Mouse (Mus musculus) stomach, embryonic 14.5 days (tissue): ENCODE results near the gene Slc5a11. TPM values are rescaled to one million over a fixed set of nuclear protein-coding genes. Genes with fewer than 3 reads are reported as not detected.

Source experiments
- ATAC-seq: fragments of 200-750 bp; cut with Nextera tagmentation; 2 replicates; pipeline ENCODE4 v1.8.0; 2017; ENCODE audit warnings: low read depth, moderate TSS enrichment; ENCODE audit not compliant: insufficient number of reproducible peaks, insufficient read depth, low FRiP score
- H3K27ac ChIP-seq: fragments of 300-500 bp; sonication (generic); 2 replicates; pipeline ENCODE4 v1.5.1; 2014; ENCODE audit warnings: mild to moderate bottlenecking, low read length, moderate library complexity, mixed read lengths
- H3K27me3 ChIP-seq: fragments of 300-500 bp; sonication (generic); 2 replicates; pipeline ENCODE4 v1.6.1; 2014; ENCODE audit warnings: low read length, control low read depth, mixed read lengths; ENCODE audit not compliant: control insufficient read depth, insufficient read depth
- H3K36me3 ChIP-seq: fragments of 300-500 bp; sonication (generic); 2 replicates; pipeline ENCODE4 v1.6.1; 2014; ENCODE audit warnings: mild to moderate bottlenecking, control low read depth, low read length, moderate library complexity, mixed read lengths; ENCODE audit not compliant: control insufficient read depth, insufficient read depth
- H3K4me1 ChIP-seq: fragments of 300-500 bp; sonication (generic); 2 replicates; pipeline ENCODE4 v1.6.1; 2014; ENCODE audit warnings: low read length, control low read depth, mixed read lengths; ENCODE audit not compliant: control insufficient read depth, insufficient read depth
- H3K4me2 ChIP-seq: fragments of 300-500 bp; sonication (generic); replicated peaks from 2 replicates; pipeline ENCODE4 v1.6.1; 2014; ENCODE audit warnings: low read depth, low read length, control low read depth
- H3K4me3 ChIP-seq: fragments of 300-500 bp; sonication (generic); 2 replicates; pipeline ENCODE4 v1.5.1; 2014; ENCODE audit warnings: low read depth, low read length, control low read depth
- H3K9ac ChIP-seq: fragments of 300-500 bp; sonication (generic); replicated peaks from 2 replicates; pipeline ENCODE4 v1.6.1; 2014; ENCODE audit warnings: low read depth, mild to moderate bottlenecking, control low read depth, low read length, moderate library complexity, mixed read lengths
- H3K9me3 ChIP-seq: fragments of 300-500 bp; sonication (generic); 2 replicates; pipeline ENCODE4 v1.6.1; 2016; ENCODE audit warnings: low read depth, low read length, control low read depth; ENCODE audit not compliant: control insufficient read depth
- WGBS: fragments of 180-500 bp; shearing (Covaris S2); extraction: QIAGEN DNeasy Blood & Tissue Kit; methylation state at CpG from one replicate; pipeline ENCODE4 v1.1.7; 2014; 5-methylcytosine and 5-hydroxymethylcytosine counted together
- polyA plus RNA-seq: library from polyadenylated mRNA; unstranded; fragments of >200 nt; fragmentation: Nextera tagmentation; extraction: Ambion mirVana; gene quantifications from 2 replicates; pipeline ENCODE4 v1.2.1, GENCODE M21; 2014

The Slc5a11 gene
- polyA plus RNA-seq, 1 experiment from 2014 or later = 0.20 TPM

- H3K4me2 ChIP-seq = no peak overlapping the region
- no peaks in the 10 kb centered on the region for H3K4me1 ChIP-seq
- H3K27ac ChIP-seq = no peak overlapping the region
- peaks cover 50% of the 10 kb centered on the region for H3K36me3 ChIP-seq
- H3K9ac ChIP-seq = no peak overlapping the region
- no peaks in the 10 kb centered on the region for H3K27me3 ChIP-seq
- H3K4me3 ChIP-seq = no peak overlapping the region
- 88% methylated on average over 7 of the region's 7 CpGs for WGBS
- H3K9me3 ChIP-seq = no peaks in the 10 kb centered on the region
- ATAC-seq = no peak
Observed at GRCm38 (mm10) chr7:123295423-123295822, 80.8 kb downstream of the Slc5a11 start.

GRCm38 (mm10) chr7:123296097-123296496 is 81.5 kb downstream of the Slc5a11 start:
- 92% methylated on average over 6 of the region's 6 CpGs for WGBS
- Histone ChIP-seq H3K27ac (no peak overlapping the region), H3K4me1 (no peaks in the 10 kb centered on the region), H3K9ac (no peak overlapping the region), H3K4me3 (no peak overlapping the region), H3K4me2 (no peak overlapping the region), H3K36me3 (peaks cover 48% of the 10 kb centered on the region), H3K27me3 (no peaks in the 10 kb centered on the region), H3K9me3 (no peaks in the 10 kb centered on the region)
- no peak for ATAC-seq

GRCm38 (mm10) chr7:123298225-123298624 is 83.6 kb downstream of the Slc5a11 start:
- WGBS = 64% methylated on average over 3 of the region's 3 CpGs
- no peak overlapping the region for H3K27ac ChIP-seq
- no peak overlapping the region for H3K4me2 ChIP-seq
- H3K36me3 ChIP-seq = peaks cover 39% of the 10 kb centered on the region; the same call in 1 of the 2 replicates
- no peak for ATAC-seq
- H3K4me3 ChIP-seq = no peak overlapping the region
- H3K4me1 ChIP-seq = no peaks in the 10 kb centered on the region
- no peaks in the 10 kb centered on the region for H3K9me3 ChIP-seq
- no peaks in the 10 kb centered on the region for H3K27me3 ChIP-seq
- no peak overlapping the region for H3K9ac ChIP-seq

- Histone ChIP-seq H3K4me1 (no peaks in the 10 kb centered on the region), H3K4me2 (no peak overlapping the region), H3K4me3 (no peak overlapping the region), H3K9ac (no peak overlapping the region), H3K9me3 (no peaks in the 10 kb centered on the region), H3K36me3 (peaks cover 36% of the 10 kb centered on the region), H3K27me3 (no peaks in the 10 kb centered on the region), H3K27ac (no peak overlapping the region)
- ATAC-seq = no peak
- WGBS = 82% methylated on average over 3 of the region's 3 CpGs
Observed at GRCm38 (mm10) chr7:123300258-123300657, 85.7 kb downstream of the Slc5a11 start.

- H3K36me3 ChIP-seq = peaks cover 31% of the 10 kb centered on the region
- no peaks in the 10 kb centered on the region for H3K27me3 ChIP-seq
- no peak overlapping the region for H3K27ac ChIP-seq
- ATAC-seq = no peak
- H3K4me3 ChIP-seq = no peak overlapping the region
- H3K4me2 ChIP-seq = no peak overlapping the region
- H3K9me3 ChIP-seq = no peaks in the 10 kb centered on the region
- no peak overlapping the region for H3K9ac ChIP-seq
- 89% methylated on average over 2 of the region's 2 CpGs for WGBS
- H3K4me1 ChIP-seq = no peaks in the 10 kb centered on the region
Observed at GRCm38 (mm10) chr7:123305397-123305796, 90.8 kb downstream of the Slc5a11 start.

- WGBS = 93% methylated on average over 8 of the region's 8 CpGs
Observed at GRCm38 (mm10) chr7:123307236-123307635, 92.7 kb downstream of the Slc5a11 start.

GRCm38 (mm10) chr7:123307887-123308558 is 93.4 kb downstream of the Slc5a11 start:
- H3K9me3 ChIP-seq = no peaks in the 10 kb centered on the region
- no peak for ATAC-seq
- H3K4me3 ChIP-seq = no peak overlapping the region
- no peak overlapping the region for H3K27ac ChIP-seq
- H3K27me3 ChIP-seq = no peaks in the 10 kb centered on the region
- 96% methylated on average over 4 of the region's 4 CpGs for whole genome bisulfite sequencing
- no peak overlapping the region for H3K4me2 ChIP-seq
- H3K9ac ChIP-seq = no peak overlapping the region
- H3K4me1 ChIP-seq = no peaks in the 10 kb centered on the region
- peaks cover 43% of the 10 kb centered on the region for H3K36me3 ChIP-seq

More at GRCm38 (mm10) chr7:123307236-123307635, 92.7 kb downstream of the Slc5a11 start:
- Histone ChIP-seq H3K36me3 (peaks cover 42% of the 10 kb centered on the region), H3K4me3 (no peak overlapping the region), H3K27me3 (no peaks in the 10 kb centered on the region), H3K27ac (no peak overlapping the region), H3K9me3 (no peaks in the 10 kb centered on the region), H3K4me2 (no peak overlapping the region), H3K9ac (no peak overlapping the region), H3K4me1 (no peaks in the 10 kb centered on the region)
- ATAC-seq = no peak

- WGBS = 65% methylated on average over 5 of the region's 5 CpGs
- Histone ChIP-seq H3K4me2 (no peak overlapping the region), H3K4me1 (no peaks in the 10 kb centered on the region), H3K9me3 (no peaks in the 10 kb centered on the region), H3K9ac (no peak overlapping the region), H3K27me3 (no peaks in the 10 kb centered on the region), H3K36me3 (peaks cover 29% of the 10 kb centered on the region), H3K4me3 (no peak overlapping the region), H3K27ac (no peak overlapping the region)
- no peak for ATAC-seq
Observed at GRCm38 (mm10) chr7:123311836-123312235, 97.3 kb downstream of the Slc5a11 start.

GRCm38 (mm10) chr7:123312738-123313137 is 98.2 kb downstream of the Slc5a11 start:
- Histone ChIP-seq H3K27me3 (no peaks in the 10 kb centered on the region), H3K36me3 (peaks cover 35% of the 10 kb centered on the region), H3K4me3 (no peak overlapping the region), H3K27ac (no peak overlapping the region), H3K9me3 (no peaks in the 10 kb centered on the region), H3K4me1 (no peaks in the 10 kb centered on the region), H3K4me2 (no peak overlapping the region), H3K9ac (no peak overlapping the region)
- ATAC-seq = no peak
- 74% methylated on average over 3 of the region's 3 CpGs for WGBS
